Mouse (Mus musculus) bone marrow macrophage, adult 2 months (primary cell): ENCODE data around the gene Gm9507.

Experiments
- CTCF ChIP-seq: IDR thresholded peaks from 2 replicates; pipeline ENCODE4 v1.5.1; 2012; ENCODE audit warnings: low read depth, mild to moderate bottlenecking, low read length, moderate library complexity
- POLR2A ChIP-seq: IDR thresholded peaks from 2 replicates; pipeline ENCODE4 v1.6.1; 2012; ENCODE audit warnings: mild to moderate bottlenecking, low read depth, low read length, borderline replicate concordance

DNA sequence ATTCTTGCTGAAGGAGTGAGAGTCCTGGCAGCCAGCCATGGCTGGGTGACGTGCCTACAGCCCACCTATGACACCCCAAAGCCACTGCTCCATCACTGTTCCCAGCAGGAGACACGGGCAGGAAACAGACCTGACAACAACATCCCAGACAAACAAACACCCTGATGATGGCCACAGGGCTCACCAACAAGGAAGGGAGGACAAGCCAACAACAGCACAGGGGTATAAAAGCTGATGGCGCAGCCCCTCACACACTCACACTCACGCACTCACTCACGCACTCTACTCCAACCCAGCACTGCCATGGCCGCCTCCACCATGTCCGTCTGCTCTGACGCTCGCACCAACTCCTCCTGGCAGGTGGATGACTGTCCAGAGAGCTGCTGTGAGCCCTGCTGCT is 40.9 kb upstream of the Gm9507 start, which contains the start of gene Gm10318:
- no peak for TF ChIP-seq CTCF
- no peak for TF ChIP-seq POLR2A
